Mouse (Mus musculus) C2C12 (cell line): Measurements from ENCODE around the gene Tmem63b. TPM values are rescaled to one million over a fixed set of nuclear protein-coding genes. Genes with fewer than 3 reads are reported as not detected.
A peak's percentile ranks its signal among the peaks of the same experiment; 100 is the strongest.

Experiments
- H3K27me3 ChIP-seq: one replicate; pipeline ENCODE4 v1.6.1; 2011; ENCODE audit not compliant: control insufficient read depth, insufficient read depth, insufficient read length
- H3K36me3 ChIP-seq: one replicate; pipeline ENCODE4 v1.6.1; 2011; ENCODE audit not compliant: control insufficient read depth, insufficient read depth
- H3K4me3 ChIP-seq: one replicate; pipeline ENCODE4 v1.5.1; 2011; ENCODE audit warnings: mild to moderate bottlenecking, control low read depth; ENCODE audit not compliant: poor library complexity, insufficient read depth, severe bottlenecking
- H3K79me2 ChIP-seq: one replicate; pipeline ENCODE4 v1.6.1; 2011; ENCODE audit not compliant: control insufficient read depth, insufficient read depth
- H3K79me3 ChIP-seq: one replicate; pipeline ENCODE4 v1.6.1; 2011; ENCODE audit warnings: low read depth, control low read depth
- H3ac ChIP-seq: one replicate; pipeline ENCODE3; 2011; ENCODE audit warnings: low read depth; ENCODE audit not compliant: control insufficient read depth, insufficient read length
- CEBPB ChIP-seq: IDR thresholded peaks from one replicate; pipeline ENCODE4 v1.6.1; 2011; ENCODE audit warnings: low read depth, mild to moderate bottlenecking, control low read depth, moderate library complexity
- CTCF ChIP-seq: IDR thresholded peaks from one replicate; pipeline ENCODE4 v1.5.1; 2011; ENCODE audit not compliant: control insufficient read depth, insufficient read depth, insufficient read length
- FOSL1 ChIP-seq: IDR thresholded peaks from one replicate; pipeline ENCODE4 v1.8.0; 2011; ENCODE audit warnings: mild to moderate bottlenecking, low read length; ENCODE audit not compliant: poor library complexity, insufficient read depth, severe bottlenecking
- MAX ChIP-seq: IDR thresholded peaks from one replicate; pipeline ENCODE4 v1.6.1; 2011; ENCODE audit warnings: mild to moderate bottlenecking, control low read depth
- MYOD1 ChIP-seq: IDR thresholded peaks from one replicate; pipeline ENCODE4 v1.6.1; 2011; ENCODE audit warnings: low read depth; ENCODE audit not compliant: control insufficient read depth, insufficient read length
- MYOG ChIP-seq: IDR thresholded peaks from one replicate; pipeline ENCODE4 v1.6.1; 2011; ENCODE audit not compliant: control insufficient read depth, insufficient read length; ENCODE audit errors: extremely low read depth
- USF1 ChIP-seq: IDR thresholded peaks from one replicate; pipeline ENCODE4 v1.6.1; 2011; ENCODE audit warnings: low read depth, mild to moderate bottlenecking, control low read depth, moderate library complexity
- long read RNA-seq, 2 experiments: library from polyadenylated mRNA; unstranded; transcript quantifications; one replicate each; pipeline ENCODE4 v2.0.0; 2019 to 2020
- polyA plus RNA-seq: library from polyadenylated mRNA; unstranded; fragments of >200 nt; fragmentation: generic; extraction: Trizol; gene quantifications from one replicate; pipeline ENCODE4 v1.2.1, GENCODE M21; 2012; ENCODE audit warnings: missing spikeins

Gene Tmem63b
- polyA plus RNA-seq, result 54.3 TPM
- long read RNA-seq, experiment 1, transcript Tmem63b-201 (24 exons, 3,284 nt), result major isoform, 12 of 18 reads
- long read RNA-seq, experiment 1, partial matches to known transcripts, result 4 of 18 reads
- long read RNA-seq, experiment 1, other reads (novel, unspliced or antisense), result 2 of 18 reads
- long read RNA-seq, experiment 2, transcript Tmem63b-201 (24 exons, 3,284 nt), result major isoform, 193 of 244 reads
- long read RNA-seq, experiment 2, partial matches to known transcripts, result 12 of 244 reads
- long read RNA-seq, experiment 2, other reads (novel, unspliced or antisense), result 39 of 244 reads

DNA sequence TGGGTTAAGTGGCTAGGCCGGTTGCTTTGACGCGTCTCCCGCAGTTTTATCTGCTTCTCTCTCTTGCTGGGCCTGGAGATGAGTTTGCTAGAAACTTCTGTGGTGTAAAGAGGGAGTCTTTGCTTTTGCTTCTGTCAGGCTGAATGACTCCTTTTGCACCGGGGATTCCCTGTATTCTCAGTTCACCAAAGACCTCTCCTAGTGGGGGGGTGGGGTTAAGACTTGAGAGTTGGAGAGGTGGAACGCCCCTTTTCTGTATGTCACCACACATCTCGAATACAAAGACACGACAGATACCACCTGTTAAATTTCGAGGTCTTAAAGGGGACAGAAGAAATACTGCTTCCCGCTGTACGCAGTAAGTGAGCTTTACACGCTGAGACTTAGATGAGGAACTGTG lies at the start of gene Tmem63b:
Gene Tmem63b (minus strand): TSS at position 190 of the 400 bp plus-strand sequence.
- Histone ChIP-seq H3K4me3 (peak within 1 kb of the TSS; percentile 68), H3K79me2 (peaks cover 99% of the 10 kb centered on the region), H3ac (peak within 1 kb of the TSS; percentile 99), H3K79me3 (peaks cover 70% of the 10 kb centered on the region), H3K27me3 (no peaks in the 10 kb centered on the region), H3K36me3 (no peaks in the 10 kb centered on the region)
- TF ChIP-seq CEBPB (no peak), MAX (no peak)

- no peaks in the 10 kb centered on the region for H3K79me2 ChIP-seq
- TF ChIP-seq FOSL1 (no peak), CTCF (peak; percentile 43), MYOD1 (no peak)
- no peaks in the 10 kb centered on the region for H3K79me3 ChIP-seq
These were observed 48.9 kb upstream of the Tmem63b start for GRCm38 (mm10) chr17:45735382-45736310.

DNA sequence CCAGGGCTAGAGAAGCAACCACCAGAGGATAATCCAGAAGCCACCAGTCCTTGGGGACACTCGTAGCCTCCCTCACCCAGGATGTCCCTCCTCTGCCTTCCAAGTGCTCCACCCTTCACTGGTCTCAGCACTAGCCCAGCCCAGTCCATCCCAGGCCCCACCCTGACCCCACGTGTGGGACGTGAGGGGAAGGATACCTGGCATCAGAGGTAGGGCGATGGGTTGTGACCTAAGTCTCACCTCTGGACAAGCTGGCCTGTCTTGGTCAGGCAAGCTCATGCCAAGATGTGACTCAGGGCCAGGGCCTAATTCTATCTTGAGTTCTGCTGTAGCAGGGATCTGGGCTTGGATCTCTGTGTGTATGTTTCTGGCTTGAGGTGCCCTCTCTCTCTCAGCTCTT lies 48.2 kb upstream of the Tmem63b start:
- Histone ChIP-seq H3K4me3 (no peak overlapping the region), H3K79me2 (no peaks in the 10 kb centered on the region), H3K79me3 (no peaks in the 10 kb centered on the region), H3K36me3 (no peaks in the 10 kb centered on the region), H3ac (no peak overlapping the region), H3K27me3 (no peaks in the 10 kb centered on the region)
- TF ChIP-seq MAX, result no peak
- TF ChIP-seq MYOG, result no peak
- TF ChIP-seq MYOD1, result no peak
- TF ChIP-seq CTCF, result no peak
- TF ChIP-seq USF1, result no peak
- no peak for TF ChIP-seq FOSL1
- TF ChIP-seq CEBPB, result no peak

More at GRCm38 (mm10) chr17:45735382-45736310, 48.9 kb upstream of the Tmem63b start:
- Histone ChIP-seq H3ac (peak overlapping the region; percentile 9), H3K36me3 (no peaks in the 10 kb centered on the region), H3K27me3 (no peaks in the 10 kb centered on the region), H3K4me3 (peak overlapping the region; percentile 30)

GRCm38 (mm10) chr17:45734333-45734732 lies 47.6 kb upstream of the Tmem63b start:
- H3ac ChIP-seq, result no peak overlapping the region
- no peaks in the 10 kb centered on the region for H3K79me3 ChIP-seq
- no peak overlapping the region for H3K4me3 ChIP-seq
- no peaks in the 10 kb centered on the region for H3K27me3 ChIP-seq
- no peaks in the 10 kb centered on the region for H3K36me3 ChIP-seq
- TF ChIP-seq CTCF (no peak), FOSL1 (no peak), MYOG (no peak), CEBPB (no peak), MAX (no peak), USF1 (no peak), MYOD1 (no peak)
- no peaks in the 10 kb centered on the region for H3K79me2 ChIP-seq

DNA sequence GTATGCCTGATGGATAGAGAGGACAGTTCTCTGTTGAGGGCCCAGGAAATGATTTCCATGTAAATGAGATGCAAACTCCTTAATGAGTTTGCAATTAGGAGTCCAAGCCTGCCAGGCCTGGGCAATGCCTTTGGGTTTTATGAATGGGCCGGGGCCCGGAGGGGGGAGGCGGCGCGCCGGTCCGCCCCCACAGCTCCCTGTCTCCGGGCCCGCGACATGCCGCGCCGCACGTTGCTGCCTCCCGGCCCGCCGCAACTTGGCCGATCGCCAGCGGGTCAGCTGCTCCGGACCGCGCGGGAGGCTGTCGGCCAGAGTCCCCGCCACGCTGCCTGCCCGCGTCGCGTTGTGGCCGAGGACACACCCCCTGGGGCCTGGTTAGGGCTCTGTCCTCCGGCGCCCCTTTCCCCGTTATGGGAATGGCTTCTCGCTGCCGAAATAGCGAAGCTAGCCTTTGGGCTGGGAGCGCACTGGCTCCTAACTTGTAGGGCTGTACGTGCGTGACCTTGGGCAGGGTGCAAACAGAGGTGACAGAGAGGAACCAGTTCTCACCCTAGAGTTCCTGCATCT lies 47.1 kb upstream of the Tmem63b start, which contains the start of gene 1600014C23Rik:
Gene 1600014C23Rik (minus strand): TSS at position 110 of the 567 bp plus-strand sequence.
- H3K27me3 ChIP-seq, result no peaks in the 10 kb centered on the region
- H3K4me3 ChIP-seq, result no peak within 1 kb of the TSS
- peak within 1 kb of the TSS; percentile 27 for H3ac ChIP-seq
- no peaks in the 10 kb centered on the region for H3K79me3 ChIP-seq
- no peaks in the 10 kb centered on the region for H3K36me3 ChIP-seq
- TF ChIP-seq MAX, result no peak
- TF ChIP-seq MYOD1, result no peak
- no peak for TF ChIP-seq MYOG
- no peak for TF ChIP-seq USF1
- TF ChIP-seq CEBPB, result no peak
- TF ChIP-seq FOSL1, result no peak
- H3K79me2 ChIP-seq, result no peaks in the 10 kb centered on the region
